Mouse (Mus musculus): ENCODE measurements at regions not wholly inside any gene's neighbourhood (a gene's known extent, or its start where the extent isn't known, plus 50 kb on each side); places are given as distances from the start of the nearest gene placed in this dataset.

DNA sequence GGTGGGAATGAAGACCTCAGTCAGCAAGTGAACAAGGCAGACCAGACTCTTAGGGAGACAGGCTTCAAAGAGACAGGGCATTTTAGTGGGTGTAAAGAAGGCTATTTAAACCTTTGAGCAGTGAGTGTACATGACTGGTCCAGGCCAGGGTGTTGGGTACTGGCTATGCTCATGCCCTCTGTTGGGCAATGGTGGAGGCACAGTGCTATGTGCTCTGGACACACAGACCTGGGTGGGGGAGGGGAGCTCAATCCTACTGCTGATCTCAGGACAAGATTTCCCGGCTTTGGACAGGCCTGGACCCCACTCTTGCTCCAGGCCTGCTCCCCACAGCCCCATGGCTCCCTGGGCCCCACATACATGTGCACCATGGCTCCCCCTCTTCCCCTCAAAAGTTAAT, 355.1 kb downstream of the Slc4a3 start:
- no peak for DNase-seq

DNA sequence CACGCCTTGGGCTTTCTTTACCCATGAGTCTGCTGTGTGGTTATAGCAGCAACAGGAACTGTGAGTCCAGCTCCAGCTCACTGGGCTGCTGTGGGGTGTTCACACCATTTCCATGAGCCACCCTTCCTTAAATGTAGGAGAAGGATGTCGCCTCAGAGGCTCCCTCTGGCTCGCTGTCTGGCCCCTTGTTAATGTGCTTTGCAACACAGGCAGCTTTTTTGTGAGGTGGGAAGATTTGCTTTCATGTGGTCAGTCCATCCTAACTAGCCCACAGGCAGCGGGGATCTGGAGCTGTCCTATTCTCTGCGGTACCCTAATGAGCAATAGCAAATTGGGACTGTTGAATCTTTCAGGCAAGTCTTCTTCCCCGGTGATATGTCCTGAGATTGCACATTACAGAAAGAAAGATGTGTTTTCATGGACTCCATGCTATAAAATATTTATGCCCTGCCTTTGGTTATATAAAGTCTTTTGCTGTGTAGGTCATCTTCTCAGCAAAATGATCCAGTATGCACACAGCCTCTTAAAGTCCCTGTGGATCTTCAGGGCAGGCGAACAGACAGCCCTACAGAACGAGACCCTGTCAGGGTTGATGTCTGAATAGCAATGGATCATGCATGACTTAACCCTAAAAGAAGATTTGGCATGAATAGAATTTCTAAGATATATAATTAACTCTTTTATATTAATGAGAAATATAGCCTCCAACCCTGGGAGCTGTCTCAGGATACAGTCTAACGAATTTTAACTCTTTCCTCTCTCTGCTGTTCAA, 359.8 kb downstream of the Slc4a3 start:
- no peak for DNase-seq

DNA sequence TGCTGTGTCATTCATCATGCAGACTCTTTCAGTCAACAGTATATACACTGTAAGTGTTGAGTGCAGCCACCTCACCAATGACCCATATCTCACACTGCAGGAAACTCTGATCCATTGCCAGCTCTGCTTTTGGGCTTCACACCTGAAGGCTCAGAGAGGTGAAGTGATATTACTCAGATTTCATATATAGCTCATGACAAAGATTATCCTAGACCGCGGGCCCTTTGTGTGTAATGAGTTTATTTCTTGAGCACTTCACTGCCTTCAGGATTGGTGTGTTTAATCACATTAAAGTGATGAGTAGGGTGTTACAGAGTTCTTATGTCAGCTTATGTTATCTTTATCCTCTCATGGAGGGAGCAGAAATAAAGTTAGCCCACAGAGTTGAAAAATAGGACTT, 369.2 kb downstream of the Slc4a3 start:
- no peak for DNase-seq

DNA sequence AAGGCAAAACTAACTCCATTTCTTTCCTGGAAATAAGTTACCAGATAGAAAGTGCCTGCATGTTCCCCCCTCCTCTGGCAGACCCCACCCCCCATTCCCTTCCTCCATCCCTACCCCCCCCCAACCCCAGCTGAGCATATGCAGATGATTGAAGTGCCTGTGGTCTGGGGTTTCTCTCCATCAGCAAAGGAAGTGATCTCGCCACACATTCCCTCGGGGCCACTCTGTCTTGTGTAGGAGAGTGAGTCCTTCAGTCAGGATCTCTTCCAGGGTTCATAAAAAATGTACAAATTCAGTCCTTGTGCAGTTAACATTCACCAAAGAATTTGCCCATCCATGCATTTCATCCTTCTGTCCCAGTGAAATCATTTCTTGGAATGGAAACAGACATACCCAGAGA, 370.1 kb downstream of the Slc4a3 start:
- DNase-seq: no peak

DNA sequence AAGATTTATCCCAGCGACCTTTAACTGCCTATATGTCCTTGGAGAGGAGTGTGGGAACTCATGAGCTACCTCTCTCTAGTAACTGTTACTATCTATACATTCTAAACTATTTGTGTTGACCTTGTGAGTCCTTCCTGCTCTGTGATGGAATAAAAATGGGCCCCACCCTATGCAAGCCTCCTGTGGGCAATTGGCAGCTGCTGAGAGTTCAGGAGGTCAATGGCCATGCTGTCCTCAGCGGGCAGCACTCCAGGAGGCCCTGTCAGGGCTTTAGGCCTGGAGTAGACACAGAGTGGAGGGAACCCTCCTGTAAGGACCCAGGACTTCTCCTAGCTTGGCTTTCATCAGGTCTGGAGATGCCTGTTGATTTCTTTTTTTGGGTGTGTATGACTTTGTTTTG, 373.1 kb downstream of the Slc4a3 start:
- DNase-seq: no peak

DNA sequence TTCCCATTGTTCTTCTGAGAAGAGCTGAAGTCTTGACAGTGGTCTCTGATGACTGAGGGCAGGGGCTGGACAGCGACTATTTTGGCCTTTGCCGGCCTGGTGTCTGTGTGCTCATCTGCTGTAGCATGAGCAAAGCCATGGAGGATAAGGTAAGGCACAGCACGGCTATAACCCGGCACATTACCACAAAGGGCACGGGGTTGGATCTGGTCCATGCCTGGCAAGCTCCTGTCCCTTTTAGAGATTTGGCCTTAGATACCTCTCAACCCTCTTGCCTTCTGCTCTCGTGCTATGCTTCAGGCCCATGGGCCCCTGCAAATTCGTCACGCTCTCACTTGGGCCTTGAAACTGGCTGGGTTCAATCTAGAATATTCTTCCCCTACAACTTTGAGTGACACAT, 379.0 kb downstream of the Slc4a3 start:
- DNase-seq: no peak

DNA sequence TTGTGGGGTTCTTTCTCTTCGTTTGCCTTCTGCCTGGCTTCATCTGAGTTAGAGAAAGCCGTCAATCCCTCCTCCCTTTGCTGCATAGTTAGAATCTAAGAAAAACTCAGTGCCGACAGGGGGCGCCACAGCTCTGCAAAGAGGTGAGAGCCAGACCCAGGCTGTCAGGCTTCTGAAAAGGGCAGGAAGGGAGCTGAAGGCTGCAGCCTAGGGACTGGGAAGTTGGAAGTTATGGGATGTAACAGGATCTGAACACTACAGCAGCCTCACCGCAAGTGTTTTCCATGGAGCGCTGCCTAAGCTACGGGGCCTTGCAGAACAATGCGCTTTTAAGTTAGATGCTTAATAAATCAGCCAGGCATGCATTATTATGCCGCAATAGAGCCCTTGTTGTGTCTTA, 379.7 kb downstream of the Slc4a3 start:
- DNase-seq: peak; percentile 65

DNA sequence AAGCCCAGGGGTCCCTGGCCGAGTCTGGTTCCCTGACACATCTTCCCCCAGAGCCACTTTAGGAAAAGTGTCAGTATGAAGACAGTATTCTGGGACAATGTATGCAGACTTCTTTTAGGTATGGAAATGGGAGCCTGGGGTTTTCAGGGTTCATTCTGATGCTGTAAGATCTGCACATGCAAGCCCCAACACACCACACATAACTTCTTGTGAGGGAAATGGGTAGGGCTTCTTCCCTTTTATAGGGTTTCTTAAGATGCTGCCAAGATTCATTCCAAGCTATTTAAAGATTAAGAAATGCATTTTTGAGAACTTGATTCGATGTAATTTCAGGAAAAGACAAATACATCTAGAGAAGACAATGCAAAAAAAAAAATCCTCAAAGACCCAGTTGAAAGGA, 385.8 kb downstream of the Slc4a3 start:
- DNase-seq: no peak

DNA sequence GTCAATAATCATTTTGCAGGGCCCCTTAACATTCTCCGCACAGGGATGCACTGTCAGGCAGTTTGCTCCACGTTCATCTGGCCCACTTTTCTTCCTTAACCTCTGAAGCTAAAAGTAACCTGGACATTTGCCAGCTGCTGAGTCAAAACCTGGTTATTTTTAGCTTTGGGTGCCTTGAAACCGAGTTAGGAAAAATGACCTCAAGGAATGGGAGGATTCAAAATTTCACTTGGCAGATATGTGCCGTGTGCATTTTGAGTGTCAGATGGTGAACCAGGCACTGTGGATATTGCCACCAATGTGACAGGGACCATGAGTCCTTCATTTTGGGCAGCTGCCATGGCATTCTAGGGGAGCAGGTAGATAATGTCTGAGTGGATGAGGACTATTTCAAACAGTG, 387.8 kb downstream of the Slc4a3 start:
- DNase-seq: peak; percentile 18

DNA sequence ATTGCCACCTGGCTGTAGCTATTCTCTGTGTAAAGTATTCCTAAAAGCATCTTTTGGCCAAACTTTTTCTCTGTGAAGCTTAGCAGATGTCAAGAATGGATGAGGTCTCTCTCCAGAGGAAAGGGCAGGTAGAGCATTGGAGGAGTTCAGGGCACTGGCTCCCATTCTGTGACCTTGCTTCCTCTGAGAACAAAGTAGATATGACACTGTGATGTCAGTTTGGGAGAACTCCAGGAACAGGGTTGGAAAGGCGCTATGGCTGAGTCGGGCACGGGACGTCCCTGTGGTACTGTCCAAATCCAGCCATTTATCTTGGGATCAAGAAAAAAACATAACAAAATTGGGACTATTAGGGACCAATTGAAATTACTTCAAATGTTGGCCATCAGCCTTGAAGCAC, 388.7 kb downstream of the Slc4a3 start:
- no peak for DNase-seq

DNA sequence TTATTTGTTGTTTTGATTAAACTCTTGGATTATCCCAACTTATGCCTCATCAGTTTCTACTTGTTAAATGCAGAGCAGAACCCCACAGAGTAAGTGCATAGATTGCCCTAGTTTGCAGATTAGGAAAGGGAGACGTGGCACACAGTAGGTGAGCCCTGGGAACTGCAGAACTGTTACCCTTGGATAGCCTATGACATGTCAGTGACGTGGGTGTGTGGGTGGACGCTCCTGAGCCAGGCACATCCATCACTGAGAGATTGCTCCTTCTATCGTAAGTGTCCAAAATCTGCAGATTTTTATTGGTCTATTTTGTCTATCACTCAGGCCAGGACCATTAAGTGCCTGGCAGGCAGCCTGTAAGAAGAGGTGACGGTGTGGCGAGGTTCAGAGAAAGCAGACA, 389.8 kb downstream of the Slc4a3 start:
- DNase-seq: no peak

DNA sequence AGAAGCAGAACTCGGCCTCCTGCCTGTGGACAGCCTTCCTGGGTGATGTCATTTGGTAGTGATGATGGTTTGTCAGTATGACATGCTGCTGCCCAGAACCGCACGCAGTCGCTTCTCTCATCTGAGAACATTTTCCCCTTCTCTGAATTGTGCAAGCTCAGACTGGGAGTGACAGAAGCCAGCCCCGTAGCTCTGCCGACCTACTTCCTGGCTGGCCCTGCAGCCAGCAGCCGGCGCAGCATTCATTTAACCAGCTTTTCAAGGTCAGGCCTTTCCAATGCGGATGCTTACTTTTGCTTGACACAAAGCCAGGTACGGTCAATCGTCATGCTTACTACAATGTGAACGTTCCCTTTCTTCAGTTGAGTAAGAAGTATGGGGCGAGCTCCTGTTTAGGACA, 390.5 kb downstream of the Slc4a3 start:
- no peak for DNase-seq

DNA sequence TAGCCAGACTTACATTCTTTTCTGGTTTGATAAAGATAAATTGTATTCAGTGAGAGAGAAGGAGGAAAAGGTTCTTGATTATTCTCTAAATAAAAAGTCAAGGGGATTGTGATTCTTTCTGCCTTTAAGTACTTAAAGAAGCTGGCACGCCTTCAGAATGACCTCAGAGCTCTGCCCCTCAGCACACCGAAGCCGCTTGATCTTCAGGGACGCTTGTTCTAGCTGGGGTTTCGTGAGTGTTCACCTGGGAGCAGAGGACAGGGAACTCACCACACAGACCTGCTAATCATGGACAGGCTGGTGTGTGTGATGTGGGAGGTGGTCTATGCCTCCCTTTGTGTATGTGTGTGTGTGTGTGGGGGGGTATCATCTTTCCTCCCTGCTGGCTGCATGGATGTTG, 391.3 kb downstream of the Slc4a3 start:
- DNase-seq: no peak

DNA sequence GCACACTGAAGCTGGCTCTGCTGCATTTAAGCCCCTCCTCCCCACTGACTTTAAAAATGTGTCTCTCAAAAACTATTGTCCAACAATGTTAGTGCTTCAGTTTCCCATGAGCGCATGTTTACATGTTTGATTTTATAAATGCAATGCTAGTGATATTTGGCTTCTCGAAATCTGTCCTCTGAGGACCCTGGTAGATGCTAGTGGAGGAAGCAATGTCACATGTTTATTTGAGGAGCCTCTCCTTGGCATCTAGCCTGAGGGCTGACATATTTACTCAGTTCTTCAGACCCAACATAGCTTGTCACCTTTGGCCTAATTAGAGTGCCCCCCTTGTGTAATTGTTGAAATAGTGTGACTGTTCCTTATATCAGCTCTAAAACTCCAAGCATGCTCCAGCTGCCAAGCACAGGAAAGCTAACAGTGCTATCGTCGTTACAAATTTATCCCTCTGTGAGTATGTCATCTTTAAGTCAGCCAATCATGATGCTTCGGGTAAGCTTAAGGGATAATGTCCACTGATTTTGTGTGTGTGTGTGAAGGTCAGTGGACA, 400.3 kb downstream of the Slc4a3 start:
- DNase-seq: no peak

DNA sequence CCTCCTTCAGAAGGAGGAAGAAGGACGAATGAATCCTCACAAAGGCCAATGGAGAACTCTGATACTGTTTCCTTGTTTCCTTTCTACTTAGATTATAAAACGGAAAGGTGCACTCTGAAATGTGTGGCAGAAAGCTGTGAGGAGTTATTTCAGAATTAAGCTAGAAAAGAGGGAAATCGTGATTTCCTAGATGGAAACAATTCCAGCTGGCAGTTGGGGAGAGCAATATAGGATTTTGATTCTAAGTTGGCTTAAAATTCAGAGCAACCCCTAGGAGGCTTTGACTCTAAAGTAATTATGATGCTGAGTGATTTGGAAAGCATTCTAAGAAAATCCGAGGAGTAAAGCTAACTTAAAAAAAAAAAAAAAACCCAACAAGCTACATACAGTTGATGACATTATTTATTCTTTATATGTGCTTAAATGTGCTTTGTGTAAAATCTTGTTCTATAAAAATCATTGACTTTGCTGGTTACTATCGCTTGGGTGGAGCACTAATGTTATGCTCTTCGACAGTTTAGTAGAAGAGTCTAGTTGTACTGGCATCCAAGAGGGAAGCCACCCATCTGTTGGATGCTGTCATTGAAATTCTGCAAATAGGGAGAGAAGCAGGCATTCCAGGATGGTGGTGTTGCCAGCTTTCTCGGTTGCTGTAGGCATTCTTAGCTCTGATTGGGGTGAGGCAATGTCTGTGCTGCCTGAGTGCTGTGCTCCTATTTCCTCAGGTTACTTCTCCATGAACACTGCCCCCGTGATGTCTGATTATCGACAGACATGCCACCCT, 432.3 kb downstream of the Slc4a3 start:
- DNase-seq: no peak

DNA sequence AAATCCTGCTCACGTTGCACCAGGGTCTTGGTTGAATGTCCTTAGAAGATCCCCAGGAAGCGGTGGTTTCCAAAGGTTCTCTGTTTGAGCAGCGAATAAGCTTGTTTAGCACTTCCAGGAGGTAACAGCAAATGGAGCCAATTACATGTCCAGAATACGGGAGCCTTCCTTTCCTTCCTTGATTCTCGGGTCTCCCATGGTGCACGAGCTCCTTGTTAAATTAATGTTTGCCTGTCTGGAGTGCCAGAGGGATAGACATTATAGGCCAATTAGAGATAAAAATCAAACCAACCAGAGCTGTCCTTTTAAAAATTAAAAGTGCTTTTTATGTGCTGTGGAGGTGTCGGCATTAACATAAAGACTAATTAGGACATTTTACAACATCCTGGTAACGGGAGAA, 437.0 kb downstream of the Slc4a3 start:
- DNase-seq: no peak

DNA sequence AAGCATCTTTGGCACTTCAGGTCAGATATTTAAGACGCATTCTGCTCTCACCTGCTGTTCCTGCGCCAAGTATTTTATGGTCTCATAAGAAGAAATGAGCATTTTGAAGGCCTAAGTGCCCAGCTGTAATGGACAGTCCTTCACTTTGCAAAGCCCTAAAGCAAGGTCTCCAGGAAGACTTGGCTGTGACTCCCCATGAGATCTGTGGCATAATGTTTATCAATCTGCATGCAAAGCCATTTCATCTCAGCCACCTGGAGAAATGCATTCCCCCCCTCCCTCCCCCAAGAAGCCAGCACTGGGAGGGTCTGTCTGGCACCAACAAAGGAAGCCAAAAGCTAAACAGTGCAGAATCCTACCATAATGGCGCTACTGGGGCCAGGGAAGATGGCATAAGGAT, 437.4 kb downstream of the Slc4a3 start:
- no peak for DNase-seq

DNA sequence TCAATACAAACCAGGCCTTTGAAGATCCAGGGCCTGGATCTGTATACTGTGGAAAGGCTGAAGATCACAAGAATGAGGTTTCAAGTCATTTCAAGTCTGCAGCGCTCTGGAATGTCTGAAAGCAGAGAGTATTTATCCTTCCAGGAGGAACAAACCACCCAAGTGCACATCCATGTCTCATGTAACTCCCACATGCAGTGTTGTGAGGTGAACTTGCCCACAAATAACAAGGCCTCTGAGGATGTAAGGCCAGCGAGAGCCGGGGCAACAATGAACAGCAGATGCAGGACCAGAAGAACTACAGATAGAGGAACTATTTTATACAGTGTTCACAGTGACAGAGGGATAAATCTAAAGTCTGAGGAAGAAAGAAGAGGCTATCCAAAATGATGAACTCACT, 442.4 kb downstream of the Slc4a3 start:
- DNase-seq: no peak

DNA sequence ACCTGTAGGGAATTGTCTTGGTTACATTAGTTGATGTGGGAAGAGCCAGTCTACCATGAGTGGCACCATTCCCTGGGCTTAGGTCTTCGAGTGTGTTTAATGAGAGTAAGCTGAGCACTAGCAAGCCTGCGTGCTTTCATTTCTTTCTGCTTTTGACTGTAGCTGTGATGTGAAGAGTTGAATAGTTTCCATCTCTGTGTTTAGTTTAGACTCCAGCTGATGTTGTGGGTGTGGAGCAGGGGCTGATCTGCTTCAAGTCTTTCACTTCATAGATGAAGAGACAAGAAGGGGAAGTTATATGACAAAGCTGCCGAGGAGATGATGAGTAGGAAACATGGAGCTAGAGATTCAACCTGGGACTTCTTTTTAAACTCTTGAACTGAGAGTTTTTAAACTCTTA, 446.0 kb downstream of the Slc4a3 start:
- DNase-seq: no peak

DNA sequence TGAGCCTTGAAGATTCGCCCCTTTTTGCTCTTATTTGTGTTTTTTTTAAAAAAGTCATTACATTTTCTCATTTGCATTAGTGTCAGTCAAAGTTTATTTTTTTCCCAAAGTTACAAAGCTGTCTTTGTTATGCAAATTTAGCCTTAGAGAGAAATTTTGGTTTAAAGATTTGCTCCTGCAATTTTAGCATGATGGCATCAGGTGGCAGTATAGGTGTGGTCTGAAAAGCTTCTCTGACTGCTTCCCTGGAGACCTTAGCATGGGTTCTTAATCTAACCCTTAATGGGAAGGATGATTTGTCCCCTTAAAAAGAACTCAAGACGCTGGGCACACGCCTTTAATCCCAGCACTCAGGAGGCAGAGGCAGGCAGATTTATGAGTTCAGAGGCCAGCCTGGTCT, 451.2 kb downstream of the Slc4a3 start:
- no peak for DNase-seq

DNA sequence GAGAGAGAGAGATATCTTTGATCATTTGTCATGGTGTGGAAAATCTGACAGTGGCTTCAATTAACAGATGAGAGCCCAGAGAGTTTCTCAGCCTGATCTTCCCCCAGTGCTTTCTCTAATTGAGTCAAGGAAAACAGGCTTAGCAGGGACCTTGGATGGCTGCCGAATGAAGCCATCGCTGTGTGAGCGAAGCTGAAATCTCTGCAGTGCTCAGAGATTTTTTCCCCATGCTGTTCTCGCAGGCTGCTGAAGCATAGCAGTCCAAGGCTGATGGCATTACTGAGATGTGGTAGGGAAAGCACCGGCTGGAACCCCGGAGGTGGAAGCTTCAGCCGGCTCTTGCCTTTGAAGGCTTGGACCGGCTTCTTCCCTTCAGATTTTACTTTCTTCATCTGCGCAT, 455.1 kb downstream of the Slc4a3 start:
- no peak for DNase-seq

DNA sequence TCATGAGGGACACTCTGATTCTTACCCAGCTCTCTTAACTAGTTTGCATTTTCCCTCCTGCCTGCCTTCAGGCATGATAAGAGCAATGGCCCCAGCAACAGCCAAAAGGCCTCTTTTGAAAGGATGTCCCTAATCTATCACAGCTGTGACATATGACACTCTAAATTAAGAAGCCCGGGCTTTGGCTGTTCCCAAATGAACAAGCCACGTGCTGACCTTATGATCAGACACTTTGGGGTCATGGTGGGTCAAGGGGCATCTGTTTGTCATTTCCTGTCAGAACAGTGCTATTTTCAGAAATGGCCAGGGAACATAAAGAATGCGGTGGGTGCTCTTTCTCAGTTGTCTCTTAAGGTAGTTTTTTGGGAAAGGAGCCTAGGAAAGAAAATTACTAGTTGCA, 463.5 kb downstream of the Slc4a3 start:
- peak; percentile 13 for DNase-seq

DNA sequence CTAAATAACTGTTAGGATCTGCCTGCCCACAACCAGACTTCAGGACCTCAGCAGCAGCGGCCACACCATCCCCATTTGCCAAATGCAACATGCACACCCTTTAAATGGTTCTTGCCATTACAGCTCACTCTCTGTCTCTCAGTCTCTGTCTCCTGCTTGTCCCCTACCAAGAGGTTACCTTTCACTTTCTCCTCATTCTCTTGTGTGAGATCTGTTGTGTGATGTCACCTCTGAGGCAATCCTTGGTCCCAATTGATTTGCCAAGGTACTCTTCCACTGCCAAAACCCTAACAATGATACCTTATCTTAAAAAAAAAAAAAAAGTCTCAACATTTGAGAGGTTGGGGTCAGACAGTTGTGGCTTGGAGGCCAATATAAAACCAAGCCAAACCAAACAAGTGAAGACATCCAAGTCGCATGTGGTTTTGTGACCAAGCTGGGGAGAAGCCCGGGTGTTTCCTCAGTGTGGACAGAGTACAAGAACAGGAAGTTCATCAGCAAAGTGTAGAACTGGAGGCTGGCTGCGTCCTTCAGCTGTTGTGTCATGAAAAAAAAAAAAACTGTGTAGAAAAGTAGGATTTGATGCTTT, 464.2 kb downstream of the Slc4a3 start:
- DNase-seq: peak; percentile 12

DNA sequence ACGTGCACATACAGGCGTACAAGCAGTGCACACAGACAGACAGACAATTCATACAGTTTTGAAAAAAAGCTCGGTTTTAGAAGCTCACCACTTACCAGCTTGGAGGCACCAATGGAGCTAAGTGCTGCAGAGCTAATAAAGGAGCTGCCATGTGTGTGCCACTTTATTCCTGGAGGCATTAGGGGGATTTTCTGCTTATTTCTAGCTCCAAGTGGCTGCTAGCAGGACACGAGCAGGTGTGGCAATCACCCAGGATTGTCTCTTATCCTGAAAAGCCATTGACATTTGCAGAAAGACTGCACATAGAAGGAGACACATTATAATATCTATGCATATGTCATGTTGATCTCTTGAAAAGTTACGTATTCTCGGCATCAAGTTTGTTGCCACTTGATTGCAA, 472.5 kb downstream of the Slc4a3 start:
- no peak for DNase-seq

Data from kidney, adult 11 months (tissue).